Mouse (Mus musculus) myocyte (in vitro differentiated cells): ENCODE data around the gene Stip1. TPM values are rescaled to one million over a fixed set of nuclear protein-coding genes. Genes with fewer than 3 reads are reported as not detected.

ENCODE experiments used
- H3K27me3 ChIP-seq: one replicate; pipeline ENCODE4 v1.6.1; 2011; ENCODE audit not compliant: control insufficient read depth, insufficient read depth, insufficient read length
- H3K36me3 ChIP-seq: one replicate; pipeline ENCODE4 v1.6.1; 2011; ENCODE audit not compliant: control insufficient read depth, insufficient read depth
- H3K4me2 ChIP-seq: one replicate; pipeline ENCODE4 v1.6.1; 2011; ENCODE audit warnings: low read depth, control low read depth
- H3K4me3 ChIP-seq: one replicate; pipeline ENCODE4 v1.5.1; 2011; ENCODE audit warnings: mild to moderate bottlenecking, control low read depth, moderate library complexity
- H3K79me2 ChIP-seq: one replicate; pipeline ENCODE4 v1.6.1; 2011; ENCODE audit not compliant: control insufficient read depth, insufficient read depth
- H3ac ChIP-seq: one replicate; pipeline ENCODE4 v1.6.1; 2011; ENCODE audit not compliant: control insufficient read depth, insufficient read length
- CEBPB ChIP-seq: IDR thresholded peaks from 2 replicates; pipeline ENCODE4 v1.6.1; 2011; ENCODE audit warnings: mild to moderate bottlenecking, moderate library complexity; ENCODE audit not compliant: poor library complexity, insufficient read depth, severe bottlenecking
- E2F4 ChIP-seq: IDR thresholded peaks from one replicate; pipeline ENCODE4 v1.6.1; 2011; ENCODE audit warnings: mild to moderate bottlenecking, control low read depth, moderate library complexity; ENCODE audit not compliant: insufficient read depth
- MAX ChIP-seq: IDR thresholded peaks from one replicate; pipeline ENCODE4 v1.6.1; 2011; ENCODE audit warnings: low read depth, mild to moderate bottlenecking, control low read depth
- MYOD1 ChIP-seq, 3 experiments: IDR thresholded peaks; one replicate each; pipeline ENCODE4 v1.6.1; 2011; ENCODE audit warnings: control low read depth in 2 of 3, low read depth in 2 of 3, mild to moderate bottlenecking in 2 of 3, moderate library complexity in 1 of 3; ENCODE audit not compliant: insufficient read length in 2 of 3, control insufficient read depth in 1 of 3
- MYOG ChIP-seq, 3 experiments: IDR thresholded peaks; one replicate each; pipeline ENCODE4 v1.6.1; 2011; ENCODE audit warnings: control low read depth in 2 of 3, low read depth in 2 of 3, mild to moderate bottlenecking in 2 of 3; ENCODE audit not compliant: insufficient read length in 2 of 3, control insufficient read depth in 1 of 3, insufficient read depth in 1 of 3
- POLR2A ChIP-seq: IDR thresholded peaks from one replicate; pipeline ENCODE4 v1.6.1; 2011; ENCODE audit warnings: low read depth, mild to moderate bottlenecking, control low read depth, moderate library complexity; ENCODE audit not compliant: insufficient read length
- POLR2AphosphoS2 ChIP-seq: IDR thresholded peaks from one replicate; pipeline ENCODE4 v1.6.1; 2011; ENCODE audit warnings: low read depth, control low read depth; ENCODE audit not compliant: insufficient read length
- REST ChIP-seq: IDR thresholded peaks from one replicate; pipeline ENCODE4 v1.6.1; 2011; ENCODE audit warnings: mild to moderate bottlenecking, control low read depth, moderate library complexity; ENCODE audit not compliant: insufficient read depth, insufficient read length
- SRF ChIP-seq: IDR thresholded peaks from one replicate; pipeline ENCODE4 v1.6.1; 2011; ENCODE audit warnings: low read depth; ENCODE audit not compliant: control insufficient read depth, insufficient read length
- TCF12 ChIP-seq: IDR thresholded peaks from one replicate; pipeline ENCODE4 v1.6.1; 2011; ENCODE audit warnings: mild to moderate bottlenecking, control low read depth; ENCODE audit not compliant: poor library complexity, insufficient read depth, severe bottlenecking
- TCF3 ChIP-seq: IDR thresholded peaks from one replicate; pipeline ENCODE4 v1.6.1; 2011; ENCODE audit warnings: low read depth, control low read depth; ENCODE audit not compliant: insufficient read length
- USF1 ChIP-seq: IDR thresholded peaks from one replicate; pipeline ENCODE4 v1.6.1; 2011; ENCODE audit warnings: low read depth, mild to moderate bottlenecking, control low read depth, moderate library complexity
- polyA plus RNA-seq: library from polyadenylated mRNA; unstranded; fragments of >200 nt; fragmentation: generic; extraction: Trizol; gene quantifications from one replicate; pipeline ENCODE4 v1.2.1, GENCODE M21; 2012; ENCODE audit warnings: missing spikeins

Stip1 gene
- polyA plus RNA-seq, 1 experiment: 223 TPM

- TF ChIP-seq TCF3: no peak
- no peak for TF ChIP-seq CEBPB
- TF ChIP-seq TCF12: no peak
- no peak for TF ChIP-seq REST
- TF ChIP-seq MYOG (IDR thresholded peaks at IDR 0.05; ENCODE audit: control insufficient read depth in 1 of 3, insufficient read depth in 1 of 3, insufficient read length in 2 of 3, low read depth in 2 of 3): no peak
- no peak for TF ChIP-seq E2F4
- no peak for TF ChIP-seq MAX
- no peak for TF ChIP-seq MYOD1 (IDR thresholded peaks at IDR 0.05; ENCODE audit: control insufficient read depth in 1 of 3, insufficient read length in 2 of 3, low read depth in 2 of 3)
- no peak for TF ChIP-seq POLR2A
- no peak for TF ChIP-seq POLR2AphosphoS2
- no peak for TF ChIP-seq USF1
- no peak for TF ChIP-seq SRF
- H3K36me3 ChIP-seq: no peaks in the 10 kb centered on the region
- no peak overlapping the region for H3K4me2 ChIP-seq
- no peaks in the 10 kb centered on the region for H3K27me3 ChIP-seq
- H3K79me2 ChIP-seq: no peaks in the 10 kb centered on the region
- no peak overlapping the region for H3K4me3 ChIP-seq
- no peak overlapping the region for H3ac ChIP-seq
Measured at GRCm38 (mm10) chr19:7072221-7072620, 32.5 kb upstream of the Stip1 start.

- no peak overlapping the region for H3K4me3 ChIP-seq
- TF ChIP-seq SRF (no peak), TCF3 (no peak), REST (no peak), USF1 (no peak)
Measured at GRCm38 (mm10) chr19:7070775-7071174, 31.0 kb upstream of the Stip1 start.

GRCm38 (mm10) chr19:7069781-7070763 is 30.3 kb upstream of the Stip1 start:
- Histone ChIP-seq H3K27me3 (no peaks in the 10 kb centered on the region), H3K36me3 (no peaks in the 10 kb centered on the region), H3K4me2 (no peak overlapping the region), H3K4me3 (no peak overlapping the region), H3ac (no peak overlapping the region), H3K79me2 (no peaks in the 10 kb centered on the region)
- TF ChIP-seq MAX: no peak
- TF ChIP-seq POLR2A: no peak
- no peak for TF ChIP-seq TCF12
- TF ChIP-seq MYOD1 (IDR thresholded peaks at IDR 0.05; ENCODE audit: control insufficient read depth in 1 of 3, insufficient read length in 2 of 3, low read depth in 2 of 3): no peak
- no peak for TF ChIP-seq CEBPB
- no peak for TF ChIP-seq POLR2AphosphoS2

More at GRCm38 (mm10) chr19:7070775-7071174, 31.0 kb upstream of the Stip1 start:
- no peaks in the 10 kb centered on the region for H3K27me3 ChIP-seq
- no peak overlapping the region for H3K4me2 ChIP-seq
- no peaks in the 10 kb centered on the region for H3K79me2 ChIP-seq
- H3K36me3 ChIP-seq: no peaks in the 10 kb centered on the region
- H3ac ChIP-seq: no peak overlapping the region

GRCm38 (mm10) chr19:7068661-7069531 is 29.1 kb upstream of the Stip1 start:
- Histone ChIP-seq H3ac (no peak overlapping the region), H3K36me3 (no peaks in the 10 kb centered on the region), H3K4me3 (no peak overlapping the region), H3K27me3 (no peaks in the 10 kb centered on the region), H3K79me2 (no peaks in the 10 kb centered on the region), H3K4me2 (peak overlapping the region; percentile 21)
- TF ChIP-seq CEBPB (no peak), TCF12 (no peak), MYOG (IDR thresholded peaks at IDR 0.05; ENCODE audit: control insufficient read depth in 1 of 3, insufficient read depth in 1 of 3, insufficient read length in 2 of 3, low read depth in 2 of 3) (peak in 1 of 3 experiments; percentile 76), MYOD1 (IDR thresholded peaks at IDR 0.05; ENCODE audit: control insufficient read depth in 1 of 3, insufficient read length in 2 of 3, low read depth in 2 of 3) (peak in 1 of 3 experiments; percentile 34), SRF (no peak), POLR2AphosphoS2 (no peak), REST (no peak), MAX (no peak), USF1 (no peak), TCF3 (no peak), POLR2A (no peak), E2F4 (no peak)
